Mouse (Mus musculus) CH12.LX (cell line): ENCODE results near the gene Ryr3. TPM values are rescaled to one million over a fixed set of nuclear protein-coding genes. Genes with fewer than 3 reads are reported as not detected.

Experiments used
- DNase-seq: peaks from one replicate; pipeline ENCODE4 v3.0.0-alpha.2; 2013; ENCODE audit errors: extremely low read depth
- H3K27ac ChIP-seq: 2 replicates; pipeline ENCODE4 v1.5.1; 2012; ENCODE audit warnings: low read depth, mild to moderate bottlenecking, control low read depth, moderate library complexity; ENCODE audit not compliant: insufficient read depth
- H3K27me3 ChIP-seq: replicated peaks from 2 replicates; pipeline ENCODE3; 2012; ENCODE audit warnings: inconsistent platforms
- H3K36me3 ChIP-seq, 2 experiments: replicated peaks in 1 of 2; 2 replicates each; pipeline versions ENCODE3 to v1.6.1; 2012; ENCODE audit warnings: inconsistent platforms in 1 of 2, low read length in 1 of 2, mild to moderate bottlenecking in 1 of 2, mixed read lengths in 1 of 2, moderate library complexity in 1 of 2; ENCODE audit not compliant: control insufficient read depth in 1 of 2, insufficient read depth in 1 of 2
- H3K4me1 ChIP-seq, 2 experiments: 2 replicates each; pipeline ENCODE4 v1.6.1; 2012; ENCODE audit warnings: inconsistent platforms in 1 of 2, moderate library complexity in 1 of 2; ENCODE audit not compliant: insufficient read depth in 2 of 2, control insufficient read depth in 1 of 2
- H3K4me2 ChIP-seq: 2 replicates; pipeline ENCODE4 v1.6.1; 2012; ENCODE audit warnings: low read depth, mild to moderate bottlenecking, control low read depth; ENCODE audit not compliant: poor library complexity, insufficient read depth, severe bottlenecking
- H3K4me3 ChIP-seq, 3 experiments: fragments of 150-350 bp in 1 of 3; sonication (generic) in 1 of 3; replicated peaks in 1 of 3; 2 replicates each; pipeline versions ENCODE3 to v1.5.1; 2011 to 2012; ENCODE audit warnings: low read depth in 2 of 3, low read length in 2 of 3, mild to moderate bottlenecking in 2 of 3, moderate library complexity in 2 of 3, control low read depth in 1 of 3, improper control_type of control experiment in 1 of 3, inconsistent platforms in 1 of 3, mixed read lengths in 1 of 3; ENCODE audit not compliant: poor library complexity in 1 of 3
- H3K79me2 ChIP-seq: replicated peaks from 2 replicates; pipeline ENCODE4 v1.6.1; 2012; ENCODE audit warnings: mild to moderate bottlenecking, moderate library complexity; ENCODE audit not compliant: control insufficient read depth, poor library complexity, insufficient read depth, severe bottlenecking; ENCODE audit errors: extremely low read depth
- H3K9ac ChIP-seq: 2 replicates; pipeline ENCODE4 v1.6.1; 2012; ENCODE audit warnings: low read depth, mild to moderate bottlenecking, control low read depth, moderate library complexity; ENCODE audit not compliant: insufficient read depth
- H3K9me3 ChIP-seq: replicated peaks from 2 replicates; pipeline ENCODE3; 2012; ENCODE audit warnings: low read length, inconsistent platforms, mixed read lengths
- CHD1 ChIP-seq: IDR thresholded peaks from 2 replicates; pipeline ENCODE4 v1.6.1; 2012; ENCODE audit warnings: low read depth, low read length, improper control_type of control experiment, inconsistent platforms
- CHD2 ChIP-seq: IDR thresholded peaks from 2 replicates; pipeline ENCODE4 v1.6.1; 2011; ENCODE audit warnings: low read length, improper control_type of control experiment
- E2F4 ChIP-seq: IDR thresholded peaks from 2 replicates; pipeline ENCODE4 v1.6.1; 2011; ENCODE audit warnings: low read depth, low read length, improper control_type of control experiment; ENCODE audit not compliant: insufficient replicate concordance
- ETS1 ChIP-seq: conservative IDR thresholded peaks from 2 replicates; pipeline ENCODE4 v1.6.1; 2012; ENCODE audit warnings: low read depth, mild to moderate bottlenecking, inconsistent platforms, low read length, improper control_type of control experiment, moderate library complexity
- GABPA ChIP-seq: IDR thresholded peaks from 2 replicates; pipeline ENCODE4 v1.6.1; 2012; ENCODE audit warnings: low read depth, low read length, improper control_type of control experiment, inconsistent platforms; ENCODE audit not compliant: insufficient replicate concordance
- JUN ChIP-seq: IDR thresholded peaks from 2 replicates; pipeline ENCODE4 v1.6.1; 2011; ENCODE audit warnings: low read depth, mild to moderate bottlenecking, low read length, improper control_type of control experiment, moderate library complexity; ENCODE audit not compliant: insufficient read depth
- KAT2A ChIP-seq: IDR thresholded peaks from 2 replicates; pipeline ENCODE4 v1.6.1; 2012; ENCODE audit warnings: low read length, improper control_type of control experiment, inconsistent platforms; ENCODE audit not compliant: insufficient replicate concordance
- MAFK ChIP-seq: IDR thresholded peaks from 2 replicates; pipeline ENCODE4 v1.6.1; 2011; ENCODE audit warnings: low read length, improper control_type of control experiment; ENCODE audit not compliant: insufficient replicate concordance
- MXI1 ChIP-seq: IDR thresholded peaks from 2 replicates; pipeline ENCODE4 v1.6.1; 2011; ENCODE audit warnings: mild to moderate bottlenecking, low read depth, low read length, improper control_type of control experiment
- POLR2AphosphoS2 ChIP-seq: IDR thresholded peaks from 2 replicates; pipeline ENCODE4 v1.6.1; 2011; ENCODE audit warnings: low read depth, low read length, improper control_type of control experiment
- SIN3A ChIP-seq: IDR thresholded peaks from 2 replicates; pipeline ENCODE4 v1.6.1; 2012; ENCODE audit warnings: low read length, improper control_type of control experiment, inconsistent platforms
- SMC3 ChIP-seq: IDR thresholded peaks from 2 replicates; pipeline ENCODE4 v1.6.1; 2011; ENCODE audit warnings: low read depth, low read length, improper control_type of control experiment
- TBP ChIP-seq: conservative IDR thresholded peaks from 2 replicates; pipeline ENCODE4 v1.6.1; 2011; ENCODE audit warnings: low read depth, low read length, improper control_type of control experiment
- USF1 ChIP-seq: IDR thresholded peaks from 2 replicates; pipeline ENCODE4 v1.6.1; 2014; ENCODE audit warnings: low read depth, mild to moderate bottlenecking, inconsistent platforms, low read length, improper control_type of control experiment
- ZKSCAN1 ChIP-seq: IDR thresholded peaks from 2 replicates; pipeline ENCODE4 v1.6.1; 2012; ENCODE audit warnings: low read depth, inconsistent platforms, low read length, improper control_type of control experiment, borderline replicate concordance
- ZMIZ1 ChIP-seq: IDR thresholded peaks from 2 replicates; pipeline ENCODE4 v1.6.1; 2012; ENCODE audit warnings: low read depth, mild to moderate bottlenecking, inconsistent platforms, low read length, improper control_type of control experiment
- dilution Hi-C: fragments of 300-500 bp; cut with MboI; formaldehyde crosslinking; loops from 2 replicates; pipeline ENCODE4 v1.14.3; 2020; ENCODE audit warnings: low sequenced_read_pairs; ENCODE audit not compliant: extremely low pct_unique_long_range_greater_than_20kb, extremely low pct_ligation_motif_present
- in situ Hi-C: fragments of 300-500 bp; cut with MboI; formaldehyde crosslinking; loops from 3 replicates; pipeline ENCODE4 v1.14.3; 2019; ENCODE audit warnings: low sequenced_read_pairs, low pct_ligation_motif_present, low pct_unique_long_range_greater_than_20kb, mixed read lengths
- polyA plus RNA-seq: library from polyadenylated mRNA; unstranded; fragments of >175 nt; gene quantifications from 2 replicates; pipeline ENCODE4 v1.2.1, GENCODE M21; 2012; ENCODE audit warnings: low read depth; ENCODE audit not compliant: insufficient read length
- total RNA-seq, 2 experiments: library from RNA; depleted of rRNA; stranded (reverse); fragments of 300-350 nt in 1 of 2; fragments of >200 nt in 1 of 2; gene quantifications; 2 replicates each; pipeline ENCODE4 v1.2.3; 2012 to 2014

Ryr3 gene
- total and polyA plus RNA-seq, 3 experiments: 0.08 to 0.40 (median 0.16) TPM

DNA sequence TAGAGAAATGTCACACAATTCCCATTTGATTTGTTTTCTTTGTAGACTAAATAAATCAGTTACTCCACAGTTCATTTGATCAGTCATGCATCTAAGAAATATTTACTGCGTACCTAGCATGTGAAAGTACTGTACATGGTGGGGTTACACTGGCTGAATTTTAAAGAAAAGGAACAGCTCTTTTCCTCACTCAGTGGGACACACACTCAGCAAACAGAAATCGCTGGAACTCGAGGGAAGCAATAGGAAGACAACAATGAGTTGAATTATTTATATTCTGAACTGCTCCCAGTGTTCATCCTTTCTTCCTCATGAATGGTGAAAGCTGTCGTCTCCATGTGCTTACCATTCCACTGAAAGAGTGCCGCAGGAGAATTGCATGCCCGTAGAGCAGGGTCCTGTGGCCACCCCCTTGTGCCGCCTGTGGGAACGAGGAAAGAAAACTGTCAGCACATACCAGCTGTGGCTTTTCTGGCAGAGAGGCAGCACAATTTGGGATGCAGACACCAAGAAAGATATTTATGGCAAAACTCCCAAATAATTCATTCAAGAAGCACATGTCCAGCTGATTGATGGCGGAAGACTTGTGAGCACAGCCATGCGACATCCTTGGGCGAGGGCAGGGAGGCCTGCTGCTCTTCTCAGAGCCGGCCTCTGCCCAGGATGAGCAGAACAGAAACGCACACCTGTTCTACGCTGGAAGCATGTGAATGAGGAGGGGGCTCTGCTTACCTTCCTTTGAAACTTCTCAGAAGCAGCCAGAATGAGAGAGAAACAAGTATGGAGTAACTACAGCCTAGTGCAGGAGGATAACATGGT, 249.9 kb downstream of the Ryr3 start:
- Histone ChIP-seq H3K9me3 (no peaks in the 10 kb centered on the region), H3K27ac (no peak overlapping the region), H3K36me3 (no peaks in the 10 kb centered on the region), H3K4me1 (no peaks in the 10 kb centered on the region), H3K27me3 (no peaks in the 10 kb centered on the region), H3K79me2 (no peaks in the 10 kb centered on the region), H3K9ac (no peak overlapping the region), H3K4me2 (no peak overlapping the region), H3K4me3 (no peak overlapping the region)
- DNase-seq: no peak
- TF ChIP-seq MXI1: no peak
- TF ChIP-seq MAFK: no peak
- TF ChIP-seq ZMIZ1: no peak
- no peak for TF ChIP-seq SMC3
- no peak for TF ChIP-seq JUN
- TF ChIP-seq USF1: no peak
- dilution Hi-C loops (no loop called here), in situ Hi-C loops (no loop called here)

DNA sequence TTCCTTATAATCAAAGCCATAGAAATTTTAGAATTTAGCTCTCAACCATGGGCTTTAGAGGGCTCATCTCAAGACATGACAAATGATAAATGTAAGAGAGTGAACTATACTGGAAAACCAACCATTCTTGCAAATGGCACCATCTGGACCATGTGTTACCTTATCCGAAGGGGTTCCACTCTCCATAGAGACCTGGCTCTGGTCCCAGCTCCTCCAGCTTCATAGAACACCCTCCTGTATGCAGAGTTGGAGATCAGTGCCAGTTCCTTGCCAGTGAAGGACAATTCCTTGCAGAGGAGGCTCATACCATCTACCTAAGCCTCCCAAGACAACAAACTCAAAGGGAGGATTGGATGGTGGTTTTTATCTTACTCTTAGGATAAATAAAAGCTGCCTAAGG, 268.0 kb downstream of the Ryr3 start:
- H3K9ac ChIP-seq: no peak overlapping the region
- H3K4me1 ChIP-seq: no peaks in the 10 kb centered on the region
- H3K36me3 ChIP-seq: no peaks in the 10 kb centered on the region
- dilution Hi-C loops (no loop called here), in situ Hi-C loops (no loop called here)
- DNase-seq: no peak
- no peak overlapping the region for H3K4me3 ChIP-seq
- no peak for TF ChIP-seq TBP
- no peak for TF ChIP-seq SIN3A
- TF ChIP-seq CHD1: no peak
- no peak for TF ChIP-seq GABPA
- no peak for TF ChIP-seq SMC3
- TF ChIP-seq KAT2A: no peak
- no peak for TF ChIP-seq POLR2AphosphoS2
- TF ChIP-seq CHD2: no peak
- TF ChIP-seq E2F4: no peak
- no peak for TF ChIP-seq ZKSCAN1
- TF ChIP-seq ETS1: no peak
- H3K9me3 ChIP-seq: no peaks in the 10 kb centered on the region
- no peak overlapping the region for H3K4me2 ChIP-seq
- H3K79me2 ChIP-seq: no peaks in the 10 kb centered on the region
- H3K27ac ChIP-seq: no peak overlapping the region
- no peaks in the 10 kb centered on the region for H3K27me3 ChIP-seq
